Mouse (Mus musculus) liver, postnatal 0 days (tissue): ENCODE results near the gene Btbd9. TPM values are rescaled to one million over a fixed set of nuclear protein-coding genes. Genes with fewer than 3 reads are reported as not detected.

ENCODE experiments used
- ATAC-seq: fragments of 200-750 bp; cut with Nextera tagmentation; 2 replicates; pipeline ENCODE4 v1.8.0; 2017; ENCODE audit warnings: mild to moderate bottlenecking, moderate library complexity
- DNase-seq: peaks from one replicate; pipeline ENCODE4 v3.0.0-alpha.2; 2016
- H3K27ac ChIP-seq: fragments of 300-500 bp; sonication (generic); 2 replicates; pipeline ENCODE4 v1.5.1; 2014; ENCODE audit warnings: antibody characterized with exemption, moderate library complexity, mild to moderate bottlenecking, low read depth
- H3K27me3 ChIP-seq: fragments of 300-500 bp; sonication (generic); 2 replicates; pipeline ENCODE4 v1.6.1; 2014; ENCODE audit warnings: low read length, control low read depth, mixed read lengths; ENCODE audit not compliant: insufficient read depth
- H3K36me3 ChIP-seq: fragments of 300-500 bp; sonication (generic); replicated peaks from 2 replicates; pipeline ENCODE4 v1.6.1; 2014; ENCODE audit warnings: mild to moderate bottlenecking, control low read depth, low read length, moderate library complexity, mixed read lengths; ENCODE audit not compliant: insufficient read depth
- H3K4me1 ChIP-seq: fragments of 300-500 bp; sonication (generic); 2 replicates; pipeline ENCODE4 v1.6.1; 2014; ENCODE audit warnings: antibody characterized with exemption, mild to moderate bottlenecking, control low read depth; ENCODE audit not compliant: insufficient read depth
- H3K4me2 ChIP-seq: fragments of 300-500 bp; sonication (generic); 2 replicates; pipeline ENCODE4 v1.6.1; 2014; ENCODE audit warnings: low read depth, mild to moderate bottlenecking, low read length, moderate library complexity, mixed read lengths
- H3K4me3 ChIP-seq: fragments of 300-500 bp; sonication (generic); 2 replicates; pipeline ENCODE4 v1.5.1; 2014; ENCODE audit warnings: low read depth, low read length
- H3K9ac ChIP-seq: fragments of 300-500 bp; sonication (generic); replicated peaks from 2 replicates; pipeline ENCODE4 v1.6.1; 2014; ENCODE audit warnings: mild to moderate bottlenecking, moderate library complexity
- H3K9me3 ChIP-seq: fragments of 300-500 bp; sonication (generic); 2 replicates; pipeline ENCODE4 v1.6.1; 2016; ENCODE audit warnings: mild to moderate bottlenecking, control low read depth, low read length, mixed read lengths
- CTCF ChIP-seq: sonication (generic); IDR thresholded peaks from 2 replicates; pipeline ENCODE4 v1.5.1; 2016; ENCODE audit warnings: antibody characterized with exemption, low read depth
- EP300 ChIP-seq: IDR thresholded peaks from 2 replicates; pipeline ENCODE4 v1.6.1; 2016; ENCODE audit warnings: antibody characterized with exemption, low read depth, mild to moderate bottlenecking
- WGBS: fragments of 180-500 bp; shearing (Covaris S2); extraction: QIAGEN DNeasy Blood & Tissue Kit; methylation state at CpG from one replicate; pipeline ENCODE4 v1.1.7; 2014; ENCODE audit not compliant: insufficient replicate concordance; 5-methylcytosine and 5-hydroxymethylcytosine counted together
- polyA plus RNA-seq: library from polyadenylated mRNA; unstranded; fragments of >200 nt; fragmentation: Nextera tagmentation; extraction: Ambion mirVana; gene quantifications from 2 replicates; pipeline ENCODE4 v1.2.1, GENCODE M21; 2015

Gene Btbd9
- polyA plus RNA-seq, 1 experiment from 2014 or later: 16.5 TPM

- no peak overlapping the region for H3K27ac ChIP-seq
- no peaks in the 10 kb centered on the region for H3K9me3 ChIP-seq
- no peak for ATAC-seq
- DNase-seq: no peak
- no peak overlapping the region for H3K9ac ChIP-seq
- 82% methylated on average over 6 of the region's 6 CpGs for WGBS
- TF ChIP-seq CTCF: no peak
- TF ChIP-seq EP300: no peak
- H3K27me3 ChIP-seq: no peaks in the 10 kb centered on the region
- no peak overlapping the region for H3K4me3 ChIP-seq
- H3K36me3 ChIP-seq: no peaks in the 10 kb centered on the region
- peaks cover 6% of the 10 kb centered on the region; the same call in 1 of the 2 replicates for H3K4me1 ChIP-seq
- H3K4me2 ChIP-seq: no peak overlapping the region
Observed at GRCm38 (mm10) chr17:30262943-30263342, 313.3 kb downstream of the Btbd9 start.

GRCm38 (mm10) chr17:30262440-30262839, 313.8 kb downstream of the Btbd9 start:
- H3K9me3 ChIP-seq: no peaks in the 10 kb centered on the region
- ATAC-seq: no peak
- no peak overlapping the region for H3K27ac ChIP-seq
- WGBS: 68% methylated on average over 4 of the region's 4 CpGs
- TF ChIP-seq CTCF (no peak), EP300 (no peak)
- no peak overlapping the region for H3K4me3 ChIP-seq
- peaks cover 6% of the 10 kb centered on the region; the same call in 1 of the 2 replicates for H3K4me1 ChIP-seq
- no peaks in the 10 kb centered on the region for H3K27me3 ChIP-seq
- no peaks in the 10 kb centered on the region for H3K36me3 ChIP-seq
- DNase-seq: no peak
- H3K9ac ChIP-seq: no peak overlapping the region
- no peak overlapping the region for H3K4me2 ChIP-seq

GRCm38 (mm10) chr17:30261983-30262340, 314.3 kb downstream of the Btbd9 start:
- H3K27ac ChIP-seq: no peak overlapping the region
- no peaks in the 10 kb centered on the region for H3K36me3 ChIP-seq
- no peak for ATAC-seq
- WGBS: 80% methylated on average over 3 of the region's 3 CpGs
- no peak overlapping the region for H3K4me3 ChIP-seq
- TF ChIP-seq EP300 (no peak), CTCF (no peak)
- H3K9me3 ChIP-seq: no peaks in the 10 kb centered on the region
- DNase-seq: no peak
- H3K4me2 ChIP-seq: no peak overlapping the region
- H3K27me3 ChIP-seq: no peaks in the 10 kb centered on the region
- H3K4me1 ChIP-seq: peaks cover 6% of the 10 kb centered on the region; the same call in 1 of the 2 replicates
- no peak overlapping the region for H3K9ac ChIP-seq

- H3K9ac ChIP-seq: no peak overlapping the region
- peaks cover 6% of the 10 kb centered on the region; the same call in 1 of the 2 replicates for H3K4me1 ChIP-seq
- H3K27me3 ChIP-seq: no peaks in the 10 kb centered on the region
- 64% methylated on average over 10 of the region's 10 CpGs for WGBS
- H3K27ac ChIP-seq: no peak overlapping the region
- H3K36me3 ChIP-seq: no peaks in the 10 kb centered on the region
- H3K4me3 ChIP-seq: no peak overlapping the region
- ATAC-seq (no peak), DNase-seq (no peak)
- H3K4me2 ChIP-seq: no peak overlapping the region
- TF ChIP-seq CTCF (no peak), EP300 (no peak)
- H3K9me3 ChIP-seq: no peaks in the 10 kb centered on the region
Observed at GRCm38 (mm10) chr17:30261307-30261982, 314.8 kb downstream of the Btbd9 start.

GRCm38 (mm10) chr17:30260641-30261306, 315.5 kb downstream of the Btbd9 start:
- Histone ChIP-seq H3K27me3 (no peaks in the 10 kb centered on the region), H3K36me3 (no peaks in the 10 kb centered on the region), H3K9ac (no peak overlapping the region), H3K27ac (no peak overlapping the region), H3K4me3 (no peak overlapping the region), H3K4me1 (peaks cover 6% of the 10 kb centered on the region; the same call in 1 of the 2 replicates), H3K4me2 (no peak overlapping the region), H3K9me3 (no peaks in the 10 kb centered on the region)
- 68% methylated on average over 6 of the region's 6 CpGs for WGBS
- TF ChIP-seq EP300: no peak
- no peak for TF ChIP-seq CTCF
- DNase-seq (no peak), ATAC-seq (no peak)

GRCm38 (mm10) chr17:30259938-30260337, 316.4 kb downstream of the Btbd9 start:
- no peaks in the 10 kb centered on the region for H3K9me3 ChIP-seq
- no peak overlapping the region for H3K9ac ChIP-seq
- no peak overlapping the region for H3K4me2 ChIP-seq
- no peak overlapping the region for H3K27ac ChIP-seq
- TF ChIP-seq CTCF: no peak
- no peak for TF ChIP-seq EP300
- WGBS: 67% methylated on average over 6 of the region's 6 CpGs
- no peaks in the 10 kb centered on the region for H3K27me3 ChIP-seq
- H3K36me3 ChIP-seq: no peaks in the 10 kb centered on the region
- H3K4me1 ChIP-seq: peaks cover 6% of the 10 kb centered on the region; the same call in 1 of the 2 replicates
- DNase-seq: no peak
- no peak for ATAC-seq
- no peak overlapping the region for H3K4me3 ChIP-seq
